Mouse (Mus musculus): ENCODE measurements around the gene Sprtn.

DNA sequence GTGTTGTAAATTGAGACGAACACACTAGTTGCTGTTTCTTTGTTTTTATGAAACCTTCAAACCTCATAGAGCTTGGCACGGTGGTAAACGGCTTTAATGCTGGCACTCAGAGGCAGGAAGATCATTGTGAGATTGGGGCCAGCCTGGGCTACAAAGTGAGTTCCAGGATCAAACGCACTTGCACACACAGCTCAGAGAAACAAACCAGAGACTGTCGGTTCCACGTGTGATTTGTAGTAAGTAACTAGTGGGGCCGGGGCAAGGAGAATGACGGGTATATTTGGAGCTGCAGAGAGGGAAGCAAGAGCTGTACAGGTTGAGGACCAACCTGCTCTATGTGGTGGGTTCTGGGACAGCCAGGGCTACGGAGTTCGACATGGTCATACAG lies 52.4 kb downstream of the Sprtn start:
- TF ChIP-seq E2F4 (IDR thresholded peaks at IDR 0.05; ENCODE audit: insufficient replicate concordance, low read depth, low read length) (no peak), CTCF (conservative IDR thresholded peaks at IDR 0.05 in 1 of 2, IDR thresholded peaks at IDR 0.05 in 1 of 2; ENCODE audit: low read depth in 2 of 2, low read length in 2 of 2) (no peak), GABPA (IDR thresholded peaks at IDR 0.05; ENCODE audit: insufficient replicate concordance, low read depth, low read length) (no peak), MAZ (IDR thresholded peaks at IDR 0.05; ENCODE audit: low read depth, low read length) (no peak), ZMIZ1 (IDR thresholded peaks at IDR 0.05; ENCODE audit: low read depth, low read length) (no peak), CHD1 (IDR thresholded peaks at IDR 0.05; ENCODE audit: low read depth, low read length) (no peak), NELFE (IDR thresholded peaks at IDR 0.05; ENCODE audit: low read depth, low read length) (no peak), RCOR1 (conservative IDR thresholded peaks at IDR 0.05; ENCODE audit: low read depth, low read length) (no peak), PAX5 (IDR thresholded peaks at IDR 0.05; ENCODE audit: low read length) (no peak)
